Comparison of ENCODE assay signal across 26 mouse cellular contexts in the genomic region with DNA sequence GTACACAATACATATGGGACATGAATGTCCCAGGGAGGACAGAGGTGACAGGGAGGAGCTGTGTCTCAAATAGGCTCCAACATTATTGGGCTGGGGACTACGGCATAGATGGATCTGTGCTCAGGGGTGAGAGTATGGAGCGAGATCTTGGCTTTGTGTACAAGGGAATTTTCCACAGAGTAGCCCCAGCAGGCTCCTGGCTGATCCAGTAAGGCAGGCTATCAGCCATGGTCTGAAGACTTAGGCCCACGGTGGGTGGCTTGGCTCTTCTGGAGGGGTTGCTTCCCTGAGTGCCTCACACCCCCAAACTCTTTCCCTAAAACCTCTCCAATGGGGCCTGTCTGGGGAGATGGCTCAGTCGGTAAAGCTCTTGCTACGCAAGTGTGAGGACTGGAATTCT.
"Had no signal": no experiment of that assay in that cellular context is flagged by ENCODE, and none has a peak within 500 bp of the region (broad histone marks: within the 10 kb centered on the region; RNA-seq: fewer than 3 reads in every experiment).

No protein-coding gene starts in this region.

- H3K9me3 ChIP-seq: heart, embryonic 10.5 days; heart, embryonic 12.5 days; hindbrain, embryonic 10.5 days; intestine, embryonic 15.5 days; kidney, embryonic 15.5 days; limb, embryonic 13.5 days; limb, embryonic 15.5 days; liver, embryonic 12.5 days had no signal

- DNase-seq: gastrocnemius, adult 2 months; gastrocnemius, postnatal 10 days; gastrocnemius, postnatal 25 days; heart, adult 18-20 months; heart, postnatal 10 days; heart, postnatal 4 days; kidney, adult 18-20 months; kidney, adult 8-10 months; kidney, postnatal 14 days; kidney, postnatal 36 days; layer of hippocampus, adult 9-11 months; layer of hippocampus, postnatal 36 days; lung, adult 18-20 months had no signal

- H3K4me1 ChIP-seq: intestine, embryonic 15.5 days had no signal

- ATAC-seq: inflammation-experienced regulatory T-cells, adult 6 months; intestine, embryonic 15.5 days; intestine, postnatal 0 days; liver, embryonic 12.5 days had no signal

- H3K36me3 ChIP-seq: heart, embryonic 10.5 days; heart, embryonic 12.5 days; hindbrain, embryonic 10.5 days; intestine, embryonic 15.5 days; kidney, embryonic 15.5 days; limb, embryonic 13.5 days; limb, embryonic 15.5 days; liver, embryonic 12.5 days had no signal

- H3K27ac ChIP-seq: gastrocnemius, adult 2 months; heart, embryonic 10.5 days; hindbrain, embryonic 10.5 days; hindbrain, embryonic 14.5 days; intestine, embryonic 15.5 days; kidney, embryonic 15.5 days; kidney, postnatal 0 days; limb, embryonic 13.5 days; limb, embryonic 15.5 days; liver, embryonic 12.5 days; liver, embryonic 14.5 days had no signal

- H3K9ac ChIP-seq: heart, embryonic 12.5 days; hindbrain, embryonic 14.5 days; intestine, embryonic 15.5 days; kidney, embryonic 15.5 days; limb, embryonic 13.5 days; limb, embryonic 15.5 days; liver, embryonic 12.5 days; liver, embryonic 14.5 days had no signal

- H3K4me2 ChIP-seq: heart, embryonic 12.5 days; hindbrain, embryonic 14.5 days; intestine, embryonic 15.5 days; kidney, embryonic 15.5 days; limb, embryonic 13.5 days; limb, embryonic 15.5 days; liver, embryonic 12.5 days had no signal

- H3K4me3 ChIP-seq: gastrocnemius, adult 2 months; heart, embryonic 10.5 days; heart, embryonic 12.5 days; hindbrain, embryonic 10.5 days; intestine, embryonic 15.5 days; kidney, embryonic 15.5 days; limb, embryonic 13.5 days; limb, embryonic 15.5 days; liver, embryonic 12.5 days had no signal

- H3K27me3 ChIP-seq: intestine, embryonic 15.5 days; kidney, embryonic 15.5 days had no signal
